Mouse (Mus musculus): Measurements from ENCODE around the gene Cacna1h. TPM values are rescaled to one million over a fixed set of nuclear protein-coding genes. Genes with fewer than 3 reads are reported as not detected.

The Cacna1h gene
- polyA plus RNA-seq, 1 experiment from 2014 or later, result 4.3 TPM

DNA sequence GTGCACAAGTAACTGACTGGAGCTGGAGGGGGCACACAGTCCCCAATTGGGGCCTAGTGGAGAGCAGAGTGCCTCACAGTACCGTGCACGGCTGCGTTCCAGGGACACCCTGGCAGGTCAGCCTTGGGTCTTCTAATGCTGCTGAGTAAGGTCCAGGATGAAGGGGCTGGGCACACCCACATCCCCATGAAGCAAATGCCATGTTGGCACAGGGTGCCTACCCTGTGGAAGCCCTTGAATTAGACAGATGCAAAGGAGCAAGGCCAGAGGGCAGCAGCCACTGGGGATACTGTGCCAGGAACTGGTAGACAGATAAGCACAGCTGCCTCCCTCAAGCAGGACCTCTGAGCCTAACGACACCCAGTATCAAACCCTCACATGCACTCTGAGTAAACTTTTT, 39.1 kb downstream of the Cacna1h start:
- H3K4me3 ChIP-seq (ENCODE audit: low read depth, low read length), result no peak overlapping the region
- 79% methylated on average over 4 of the region's 4 CpGs for WGBS
- no peaks in the 10 kb centered on the region for H3K9me3 ChIP-seq (ENCODE audit: control insufficient read depth, low read length)
- ATAC-seq (ENCODE audit: low FRiP score), result no peak
- no peaks in the 10 kb centered on the region for H3K27me3 ChIP-seq (ENCODE audit: control insufficient read depth, insufficient read depth, low read length)
- H3K9ac ChIP-seq (ENCODE audit: low read length), result no peak overlapping the region
- no peaks in the 10 kb centered on the region; the same call in 1 of the 2 replicates for H3K4me1 ChIP-seq (ENCODE audit: control insufficient read depth, insufficient read depth, low read length)
- no peak overlapping the region for H3K27ac ChIP-seq (ENCODE audit: low read depth, low read length)
- H3K36me3 ChIP-seq (ENCODE audit: control insufficient read depth, insufficient read depth, low read length), result no peaks in the 10 kb centered on the region
- DNase-seq (ENCODE audit: low spot score, missing footprints), result no peak
- H3K4me2 ChIP-seq, result no peak overlapping the region

DNA sequence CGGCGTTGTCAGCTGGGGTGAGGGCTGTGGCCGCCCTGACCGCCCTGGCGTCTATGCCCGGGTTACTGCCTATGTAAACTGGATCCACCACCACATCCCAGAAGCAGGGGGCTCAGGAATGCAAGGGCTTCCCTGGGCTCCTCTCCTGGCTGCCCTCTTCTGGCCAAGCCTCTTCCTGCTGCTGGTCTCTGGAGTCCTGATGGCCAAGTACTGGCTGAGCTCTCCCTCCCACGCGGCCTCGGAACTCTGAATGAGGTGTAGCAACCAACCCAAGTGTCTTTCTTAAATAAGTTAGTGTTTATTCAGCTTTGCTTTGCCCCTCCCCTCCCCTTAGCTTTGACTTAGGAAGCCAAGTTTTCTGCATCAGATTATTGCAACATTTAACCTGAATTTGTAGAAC, 59.6 kb downstream of the Cacna1h start:
- no peak overlapping the region for H3K4me2 ChIP-seq
- no peaks in the 10 kb centered on the region for H3K4me1 ChIP-seq (ENCODE audit: control insufficient read depth, insufficient read depth, low read length)
- H3K27ac ChIP-seq (ENCODE audit: low read depth, low read length), result no peak overlapping the region
- DNase-seq (ENCODE audit: low spot score, missing footprints) (peak; percentile 69), ATAC-seq (ENCODE audit: low FRiP score) (no peak)
- no peak overlapping the region for H3K9ac ChIP-seq (ENCODE audit: low read length)
- no peaks in the 10 kb centered on the region for H3K27me3 ChIP-seq (ENCODE audit: control insufficient read depth, insufficient read depth, low read length)
- no peaks in the 10 kb centered on the region for H3K9me3 ChIP-seq (ENCODE audit: control insufficient read depth, low read length)
- WGBS, result 54% methylated on average over 9 of the region's 9 CpGs
- H3K36me3 ChIP-seq (ENCODE audit: control insufficient read depth, insufficient read depth, low read length), result no peaks in the 10 kb centered on the region
- H3K4me3 ChIP-seq (ENCODE audit: low read depth, low read length), result no peak overlapping the region

DNA sequence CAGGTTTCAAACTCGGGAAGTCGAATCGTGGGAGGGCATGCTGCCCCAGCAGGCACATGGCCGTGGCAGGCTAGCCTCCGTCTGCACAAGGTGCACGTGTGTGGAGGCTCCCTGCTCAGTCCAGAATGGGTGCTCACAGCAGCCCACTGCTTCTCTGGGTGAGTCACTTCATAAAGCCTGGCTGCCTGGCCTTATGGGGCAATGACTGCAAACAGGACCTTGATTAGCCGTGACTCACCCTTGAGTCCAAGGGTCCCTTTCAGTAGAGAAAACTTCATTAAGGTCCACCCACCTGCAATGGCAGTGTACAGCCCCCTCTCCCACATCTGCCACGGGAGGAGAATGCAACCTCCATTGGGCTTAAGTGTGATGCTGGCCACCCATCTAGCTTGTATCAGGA, 61.1 kb downstream of the Cacna1h start:
- no peak for DNase-seq (ENCODE audit: low spot score, missing footprints)
- H3K4me3 ChIP-seq (ENCODE audit: low read depth, low read length), result no peak overlapping the region
- H3K4me1 ChIP-seq (ENCODE audit: control insufficient read depth, insufficient read depth, low read length), result no peaks in the 10 kb centered on the region
- no peaks in the 10 kb centered on the region for H3K9me3 ChIP-seq (ENCODE audit: control insufficient read depth, low read length)
- ATAC-seq (ENCODE audit: low FRiP score), result no peak
- no peak overlapping the region for H3K4me2 ChIP-seq
- no peak overlapping the region for H3K9ac ChIP-seq (ENCODE audit: low read length)
- no peaks in the 10 kb centered on the region for H3K27me3 ChIP-seq (ENCODE audit: control insufficient read depth, insufficient read depth, low read length)
- H3K36me3 ChIP-seq (ENCODE audit: control insufficient read depth, insufficient read depth, low read length), result no peaks in the 10 kb centered on the region
- WGBS, result 82% methylated on average over 8 of the region's 8 CpGs
- H3K27ac ChIP-seq (ENCODE audit: low read depth, low read length), result no peak overlapping the region

DNA sequence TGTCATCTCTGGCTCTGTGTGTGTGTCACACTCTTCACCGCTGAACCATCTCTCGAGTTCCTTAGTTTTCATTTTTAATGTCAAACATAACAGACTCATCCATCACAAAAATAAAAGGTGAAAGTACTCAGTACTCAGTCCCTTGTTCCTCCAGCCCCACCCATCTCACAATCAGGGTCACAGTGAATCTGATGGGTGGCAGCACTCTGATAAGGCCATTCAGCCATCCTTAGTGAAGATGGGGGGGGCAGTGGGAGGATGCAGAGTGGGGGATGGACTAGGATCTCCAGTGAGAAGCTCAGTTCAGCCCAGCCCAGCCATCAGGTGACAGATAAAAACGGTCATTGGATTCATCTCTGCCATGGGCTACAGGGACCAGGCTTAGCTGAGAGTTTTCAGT, 64.6 kb downstream of the Cacna1h start, which contains the start of gene Tpsg1:
Gene Tpsg1, plus strand, starts transcription at position 301 of the 400 bp plus-strand sequence.
- ATAC-seq (ENCODE audit: low FRiP score), result no peak
- H3K4me2 ChIP-seq, result no peak within 1 kb of the TSS
- no peaks in the 10 kb centered on the region for H3K4me1 ChIP-seq (ENCODE audit: control insufficient read depth, insufficient read depth, low read length)
- H3K27me3 ChIP-seq (ENCODE audit: control insufficient read depth, insufficient read depth, low read length), result no peaks in the 10 kb centered on the region
- H3K9me3 ChIP-seq (ENCODE audit: control insufficient read depth, low read length), result no peaks in the 10 kb centered on the region
- DNase-seq (ENCODE audit: low spot score, missing footprints), result no peak
- H3K9ac ChIP-seq (ENCODE audit: low read length), result no peak within 1 kb of the TSS
- no peaks in the 10 kb centered on the region for H3K36me3 ChIP-seq (ENCODE audit: control insufficient read depth, insufficient read depth, low read length)
- 95% methylated on average over 3 of the region's 3 CpGs for WGBS
- no peak within 1 kb of the TSS for H3K27ac ChIP-seq (ENCODE audit: low read depth, low read length)
- no peak within 1 kb of the TSS for H3K4me3 ChIP-seq (ENCODE audit: low read depth, low read length)

DNA sequence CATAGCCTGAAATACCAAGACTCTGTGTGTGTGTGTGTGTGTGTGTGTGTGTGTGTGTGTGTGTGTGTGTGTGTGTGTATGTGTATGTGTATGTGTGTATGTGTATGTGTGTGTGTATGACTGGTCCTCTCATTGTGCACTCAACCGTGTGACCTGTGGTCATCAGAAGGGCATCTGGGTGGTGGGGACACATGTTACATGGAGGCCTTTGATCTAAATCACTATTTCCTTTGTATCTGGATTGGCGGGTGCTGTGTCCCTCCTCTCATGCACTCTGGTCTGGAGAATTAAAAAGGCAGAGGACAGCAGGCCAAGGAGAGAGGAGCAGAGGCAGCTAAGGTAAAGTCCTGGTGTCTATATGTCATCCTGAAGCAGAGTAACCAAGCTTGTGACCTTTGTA, 67.6 kb downstream of the Cacna1h start, which contains the start of gene Tpsb2:
Gene Tpsb2, plus strand, starts transcription at position 301 of the 400 bp plus-strand sequence.
- no peaks in the 10 kb centered on the region for H3K9me3 ChIP-seq (ENCODE audit: control insufficient read depth, low read length)
- DNase-seq (ENCODE audit: low spot score, missing footprints), result no peak
- no peaks in the 10 kb centered on the region for H3K27me3 ChIP-seq (ENCODE audit: control insufficient read depth, insufficient read depth, low read length)
- 75% methylated on average over 2 of the region's 2 CpGs for WGBS
- no peak within 1 kb of the TSS for H3K27ac ChIP-seq (ENCODE audit: low read depth, low read length)
- no peak within 1 kb of the TSS for H3K4me2 ChIP-seq
- no peak within 1 kb of the TSS for H3K9ac ChIP-seq (ENCODE audit: low read length)
- no peaks in the 10 kb centered on the region for H3K36me3 ChIP-seq (ENCODE audit: control insufficient read depth, insufficient read depth, low read length)
- H3K4me3 ChIP-seq (ENCODE audit: low read depth, low read length), result no peak within 1 kb of the TSS
- ATAC-seq (ENCODE audit: low FRiP score), result no peak
- H3K4me1 ChIP-seq (ENCODE audit: control insufficient read depth, insufficient read depth, low read length), result no peaks in the 10 kb centered on the region

DNA sequence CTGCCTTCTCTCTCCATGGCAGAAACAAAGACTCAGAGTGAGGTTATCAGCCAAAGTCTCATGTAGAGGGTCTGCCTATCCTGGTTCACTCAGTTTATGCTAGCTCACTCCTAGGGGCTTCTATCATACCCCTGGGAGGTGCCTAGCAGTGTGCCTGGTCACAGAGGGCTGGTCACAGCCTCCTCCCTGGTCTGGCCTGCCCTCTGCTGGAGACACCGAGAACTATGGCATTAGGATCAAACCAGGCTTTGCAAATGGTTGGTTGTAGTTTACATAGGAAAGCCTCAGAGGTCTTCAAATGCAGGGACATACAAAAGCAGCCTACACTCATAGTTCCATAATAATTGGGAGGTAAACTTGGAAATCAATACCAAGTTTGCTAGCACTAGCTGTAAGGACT, 69.9 kb downstream of the Cacna1h start:
- ATAC-seq (ENCODE audit: low FRiP score) (no peak), DNase-seq (ENCODE audit: low spot score, missing footprints) (peak; percentile 85)
- WGBS, result 4% methylated on average over 1 of the region's 1 CpGs
- Histone ChIP-seq H3K36me3 (ENCODE audit: control insufficient read depth, insufficient read depth, low read length) (no peaks in the 10 kb centered on the region), H3K27ac (ENCODE audit: low read depth, low read length) (no peak overlapping the region), H3K9ac (ENCODE audit: low read length) (no peak overlapping the region), H3K4me1 (ENCODE audit: control insufficient read depth, insufficient read depth, low read length) (no peaks in the 10 kb centered on the region), H3K4me2 (no peak overlapping the region), H3K27me3 (ENCODE audit: control insufficient read depth, insufficient read depth, low read length) (no peaks in the 10 kb centered on the region), H3K9me3 (ENCODE audit: control insufficient read depth, low read length) (no peaks in the 10 kb centered on the region), H3K4me3 (ENCODE audit: low read depth, low read length) (no peak overlapping the region)

DNA sequence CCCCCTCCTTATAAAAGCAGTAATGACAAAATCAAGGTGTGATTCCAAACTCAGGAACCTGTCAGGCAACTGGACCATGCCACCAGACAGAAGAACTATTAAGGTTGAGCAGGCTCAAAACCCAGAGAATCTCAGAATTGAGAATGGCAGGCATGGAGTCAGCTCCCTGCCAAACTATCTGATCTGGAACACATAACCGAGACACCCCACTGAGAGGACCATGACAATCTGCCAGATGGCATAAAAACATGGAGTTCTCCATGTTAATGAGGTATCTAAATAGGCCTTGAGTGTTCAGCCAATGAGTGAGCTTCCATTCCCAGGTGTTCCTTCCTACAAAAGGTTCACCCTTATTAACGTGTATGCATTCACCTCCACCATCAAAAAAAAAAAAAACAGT, 72.3 kb downstream of the Cacna1h start:
- Histone ChIP-seq H3K9ac (ENCODE audit: low read length) (no peak overlapping the region), H3K27ac (ENCODE audit: low read depth, low read length) (no peak overlapping the region), H3K4me2 (no peak overlapping the region), H3K4me1 (ENCODE audit: control insufficient read depth, insufficient read depth, low read length) (no peaks in the 10 kb centered on the region), H3K9me3 (ENCODE audit: control insufficient read depth, low read length) (no peaks in the 10 kb centered on the region), H3K36me3 (ENCODE audit: control insufficient read depth, insufficient read depth, low read length) (no peaks in the 10 kb centered on the region), H3K4me3 (ENCODE audit: low read depth, low read length) (no peak overlapping the region), H3K27me3 (ENCODE audit: control insufficient read depth, insufficient read depth, low read length) (no peaks in the 10 kb centered on the region)
- DNase-seq (ENCODE audit: low spot score, missing footprints), result peak; percentile 19
- WGBS, result 66% methylated on average over 2 of the region's 2 CpGs
- ATAC-seq (ENCODE audit: low FRiP score), result no peak

DNA sequence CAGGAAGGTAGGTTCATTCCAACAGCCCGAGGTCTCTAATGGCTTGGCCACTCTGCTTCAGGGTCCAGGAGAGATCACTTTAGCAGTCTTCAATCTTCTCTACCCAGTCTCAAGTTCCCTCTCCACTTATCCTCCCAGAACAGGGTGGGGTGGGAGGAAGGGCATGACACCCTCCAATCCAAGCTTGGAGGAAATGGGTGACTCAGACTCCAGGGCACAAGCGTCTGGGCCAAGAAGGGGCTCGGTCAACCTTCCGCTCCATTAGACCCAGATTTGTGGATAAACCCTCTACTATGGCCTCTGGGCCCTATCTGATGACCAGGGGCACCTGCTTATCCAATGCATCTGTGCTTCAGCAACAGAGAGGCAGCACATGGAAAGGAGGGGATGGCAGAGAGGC, 88.1 kb downstream of the Cacna1h start, which contains the start of gene Tpsab1:
Gene Tpsab1, minus strand, starts transcription at position 101 of the 400 bp plus-strand sequence.
- Histone ChIP-seq H3K36me3 (ENCODE audit: control insufficient read depth, insufficient read depth, low read length) (no peaks in the 10 kb centered on the region), H3K9ac (ENCODE audit: low read length) (no peak within 1 kb of the TSS), H3K4me2 (no peak within 1 kb of the TSS), H3K4me3 (ENCODE audit: low read depth, low read length) (no peak within 1 kb of the TSS), H3K27me3 (ENCODE audit: control insufficient read depth, insufficient read depth, low read length) (no peaks in the 10 kb centered on the region), H3K9me3 (ENCODE audit: control insufficient read depth, low read length) (no peaks in the 10 kb centered on the region), H3K27ac (ENCODE audit: low read depth, low read length) (no peak within 1 kb of the TSS), H3K4me1 (ENCODE audit: control insufficient read depth, insufficient read depth, low read length) (no peaks in the 10 kb centered on the region)
- DNase-seq (ENCODE audit: low spot score, missing footprints), result no peak
- 98% methylated on average over 4 of the region's 4 CpGs for WGBS
- no peak for ATAC-seq (ENCODE audit: low FRiP score)

DNA sequence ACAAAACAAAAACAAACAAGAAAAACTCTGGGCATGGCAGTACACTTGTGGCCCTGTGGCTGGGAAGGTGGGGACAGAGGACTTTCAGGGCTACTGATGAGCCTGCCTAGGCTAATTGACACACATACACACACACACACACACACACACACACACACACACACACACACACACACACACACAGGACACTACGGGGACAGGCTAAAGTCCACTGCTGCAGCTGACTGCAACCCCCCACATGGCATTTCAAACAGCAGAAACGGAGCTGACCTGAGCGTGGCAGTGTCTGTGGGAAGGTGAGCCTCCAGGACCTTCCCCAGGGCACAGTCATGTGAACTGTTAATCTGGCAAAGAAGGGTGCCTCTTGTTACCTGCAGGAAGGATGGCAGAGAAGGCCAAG, 92.1 kb downstream of the Cacna1h start:
- no peak for DNase-seq (ENCODE audit: low spot score, missing footprints)
- WGBS, result 45% methylated on average over 3 of the region's 3 CpGs
- H3K9me3 ChIP-seq (ENCODE audit: control insufficient read depth, low read length), result no peaks in the 10 kb centered on the region

DNA sequence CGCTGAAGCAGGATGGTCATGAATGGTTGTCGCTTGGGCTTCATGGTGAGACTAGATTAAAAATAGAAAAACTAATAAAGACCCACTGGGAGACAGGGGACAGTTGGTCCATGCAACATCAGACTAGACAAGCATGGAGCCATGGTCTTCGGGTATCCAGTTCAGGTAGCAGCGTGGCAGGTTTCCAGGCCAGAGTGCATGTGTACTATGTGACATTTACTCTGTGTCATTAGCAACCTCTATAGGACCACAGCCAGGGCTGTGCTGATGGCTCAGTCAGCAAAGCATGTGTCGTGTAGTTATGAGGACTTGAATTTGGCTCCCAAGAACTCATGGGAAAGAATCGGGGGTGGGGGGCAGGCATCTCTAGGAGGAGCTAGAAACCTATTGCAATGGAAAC, 93.6 kb downstream of the Cacna1h start:
- no peak overlapping the region for H3K9ac ChIP-seq (ENCODE audit: low read length)
- ATAC-seq (ENCODE audit: low FRiP score), result no peak
- no peak overlapping the region for H3K4me3 ChIP-seq (ENCODE audit: low read depth, low read length)
- H3K4me1 ChIP-seq (ENCODE audit: control insufficient read depth, insufficient read depth, low read length), result no peaks in the 10 kb centered on the region
- H3K27ac ChIP-seq (ENCODE audit: low read depth, low read length), result no peak overlapping the region
- H3K9me3 ChIP-seq (ENCODE audit: control insufficient read depth, low read length), result no peaks in the 10 kb centered on the region
- no peaks in the 10 kb centered on the region for H3K36me3 ChIP-seq (ENCODE audit: control insufficient read depth, insufficient read depth, low read length)
- DNase-seq (ENCODE audit: low spot score, missing footprints), result no peak
- no peaks in the 10 kb centered on the region for H3K27me3 ChIP-seq (ENCODE audit: control insufficient read depth, insufficient read depth, low read length)
- 84% methylated on average over 6 of the region's 6 CpGs for WGBS
- no peak overlapping the region for H3K4me2 ChIP-seq

More for the DNA sequence above, 92.1 kb downstream of the Cacna1h start:
- H3K9ac ChIP-seq (ENCODE audit: low read length), result no peak overlapping the region
- H3K4me1 ChIP-seq (ENCODE audit: control insufficient read depth, insufficient read depth, low read length), result no peaks in the 10 kb centered on the region
- no peak overlapping the region for H3K27ac ChIP-seq (ENCODE audit: low read depth, low read length)
- H3K4me2 ChIP-seq, result no peak overlapping the region
- no peak overlapping the region for H3K4me3 ChIP-seq (ENCODE audit: low read depth, low read length)
- no peak for ATAC-seq (ENCODE audit: low FRiP score)
- H3K27me3 ChIP-seq (ENCODE audit: control insufficient read depth, insufficient read depth, low read length), result no peaks in the 10 kb centered on the region
- H3K36me3 ChIP-seq (ENCODE audit: control insufficient read depth, insufficient read depth, low read length), result no peaks in the 10 kb centered on the region
